ENCODE assay signal across 9 mouse cellular contexts in the genomic region with DNA sequence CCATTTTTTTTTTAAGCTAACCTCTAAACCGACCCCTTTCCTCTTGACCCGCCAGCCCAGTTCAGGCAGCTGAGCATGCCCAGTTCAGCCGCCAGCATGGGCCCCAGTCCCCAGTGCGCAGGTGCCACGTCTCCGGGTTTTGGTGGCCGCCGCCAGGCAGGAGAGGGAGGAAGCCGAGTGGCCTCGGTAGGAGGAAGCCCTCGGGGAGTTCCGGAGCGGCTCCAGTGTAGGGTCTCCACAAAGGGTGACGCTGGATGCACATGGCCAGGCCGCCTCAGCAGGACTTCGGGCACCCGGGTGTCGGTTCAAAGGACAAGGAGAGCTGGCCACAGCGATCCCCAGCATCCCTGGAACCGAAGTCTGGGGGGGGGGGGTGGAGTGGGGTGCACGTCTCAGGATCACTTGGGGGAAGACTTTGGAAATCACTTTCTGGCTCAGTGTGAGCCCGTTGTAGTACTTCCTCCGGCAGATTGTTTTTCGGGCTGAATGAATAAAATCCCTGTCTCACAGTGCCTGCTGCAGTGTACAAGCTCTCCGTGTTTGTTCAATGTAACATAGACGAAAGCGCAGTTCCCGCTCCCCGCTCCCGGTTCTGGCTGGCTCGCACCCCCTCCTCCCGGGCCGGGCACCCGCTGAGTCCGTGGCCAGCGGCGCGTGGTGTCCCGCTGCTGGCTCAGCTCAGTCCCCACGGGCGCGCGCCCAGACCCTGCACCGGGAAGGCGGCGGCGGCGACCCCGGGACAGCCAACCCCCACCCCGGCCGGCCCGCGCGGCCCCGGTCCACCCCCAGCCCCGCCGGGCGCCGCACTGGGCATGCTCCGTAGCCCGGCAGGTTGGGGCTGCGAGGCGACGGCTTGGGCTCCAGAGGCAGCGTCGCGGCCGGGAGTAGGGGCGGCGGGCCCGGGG. TPM values are rescaled to one million over a fixed set of nuclear protein-coding genes. Genes with fewer than 3 reads are reported as not detected.
DNase-seq lines count a peak whose midpoint lies in the region; ATAC-seq and TF ChIP-seq lines count a peak whose summit lies in the region.
"Had no signal": no experiment of that assay in that cellular context is flagged by ENCODE, and none has a peak within 500 bp of the region (broad histone marks: within the 10 kb centered on the region; RNA-seq: fewer than 3 reads in every experiment).

Gene Plcb4 (plus strand): TSS at position 526 of the 905 bp plus-strand sequence.

- H3K27ac ChIP-seq in forebrain, embryonic 15.5 days (replicated peaks): peak within 1 kb of the TSS; percentile 97
- 0 out of 2 replicates have a peak within 1 kb of the TSS, but pooled peaks have one; percentile 18 for H3K27ac ChIP-seq in liver, embryonic 14.5 days

- peak; percentile 91 for DNase-seq in heart, postnatal 10 days
- peak; percentile 82 to 89 for DNase-seq in kidney, postnatal 36 days
- peak; percentile 22 to 27 (median 26) for DNase-seq in liver, embryonic 14.5 days (ENCODE audit: low read depth in 3 of 3, low spot score in 3 of 3)
- peak; percentile 59 to 63 for DNase-seq in natural killer cell, adult 2 months (ENCODE audit: low spot score in 2 of 2)
- peak; percentile 17 for DNase-seq in splenic B cell, adult 2 months (ENCODE audit: low read depth, low spot score)

- H3K9me3 ChIP-seq in E14TG2a.4 (ENCODE audit: low read length): no peaks in the 10 kb centered on the region
- no peaks in the 10 kb centered on the region for H3K9me3 ChIP-seq in forebrain, embryonic 15.5 days
- H3K9me3 ChIP-seq in liver, embryonic 14.5 days (ENCODE audit: control insufficient read depth, low read length): no peaks in the 10 kb centered on the region

- H3K4me1 ChIP-seq in E14TG2a.4 (replicated peaks; ENCODE audit: low read depth, low read length): peaks cover 55% of the 10 kb centered on the region
- peaks cover 14% of the 10 kb centered on the region for H3K4me1 ChIP-seq in forebrain, embryonic 15.5 days
- peaks cover 0 to 2% of the 10 kb centered on the region in 2 experiments; a peak in 1 of 4 replicates for H3K4me1 ChIP-seq in liver, embryonic 14.5 days (replicated peaks; ENCODE audit: control insufficient read depth in 2 of 2, insufficient read depth in 2 of 2, low read length in 1 of 2)

- no peaks in the 10 kb centered on the region for H3K27me3 ChIP-seq in E14TG2a.4 (ENCODE audit: insufficient read depth, low read length)
- no peaks in the 10 kb centered on the region for H3K27me3 ChIP-seq in forebrain, embryonic 15.5 days
- H3K27me3 ChIP-seq in liver, embryonic 14.5 days (ENCODE audit: control insufficient read depth, insufficient read depth, low read length): peaks cover 4% of the 10 kb centered on the region
- H3K27me3 ChIP-seq in splenic B cell, adult 2 months (ENCODE audit: control insufficient read depth, insufficient read depth, low read length, poor library complexity, severe bottlenecking): no peaks in the 10 kb centered on the region; the same call in 1 of the 2 replicates

- H3K4me2 ChIP-seq in forebrain, embryonic 15.5 days (replicated peaks): peak within 1 kb of the TSS; percentile 81
- H3K4me2 ChIP-seq in liver, embryonic 14.5 days (ENCODE audit: low read depth): peak within 1 kb of the TSS; percentile 79

- H3K36me3 ChIP-seq in E14TG2a.4 (ENCODE audit: insufficient read depth, low read length): peaks cover 19% of the 10 kb centered on the region
- no peaks in the 10 kb centered on the region for H3K36me3 ChIP-seq in forebrain, embryonic 15.5 days
- H3K36me3 ChIP-seq in liver, embryonic 14.5 days (replicated peaks; ENCODE audit: control insufficient read depth, insufficient read depth, low read depth): no peaks in the 10 kb centered on the region
- H3K36me3 ChIP-seq in splenic B cell, adult 2 months (ENCODE audit: control insufficient read depth, insufficient read depth, low read length, poor library complexity, severe bottlenecking): no peaks in the 10 kb centered on the region

- WGBS in forebrain, embryonic 15.5 days: under 1% methylated on average over 67 of the region's 71 CpGs
- WGBS in liver, embryonic 14.5 days (ENCODE audit: insufficient replicate concordance): under 1% methylated on average over 71 of the region's 71 CpGs

- no peak for TF ChIP-seq CTCF in E14TG2a.4 (conservative IDR thresholded peaks at IDR 0.05; ENCODE audit: low read length)
- no peak for TF ChIP-seq CTCF in liver, embryonic 14.5 days (IDR thresholded peaks at IDR 0.05; ENCODE audit: low read depth)

- intact Hi-C loops in heart, postnatal 10 days (cut with DNase I): loop anchor here (2.0 to 5.0 kb wide), 3 partner anchors 86 to 269 kb away; no protein-coding TSS in a partner anchor

- H3K4me3 ChIP-seq in E14TG2a.4 (replicated peaks; ENCODE audit: low read length): peak within 1 kb of the TSS; percentile 86
- peak within 1 kb of the TSS; percentile 96 for H3K4me3 ChIP-seq in forebrain, embryonic 15.5 days
- peak within 1 kb of the TSS; percentile 68 to 71 for H3K4me3 ChIP-seq in liver, embryonic 14.5 days (ENCODE audit: insufficient read depth in 1 of 2, low read depth in 2 of 2, low read length in 2 of 2)

- TF ChIP-seq EP300 in liver, embryonic 14.5 days (IDR thresholded peaks at IDR 0.05; ENCODE audit: low read depth): no peak

- peak; percentile 86 for ATAC-seq in cerebellum, adult (ENCODE audit: insufficient number of reproducible peaks, low FRiP score, low TSS enrichment)
- ATAC-seq in forebrain, embryonic 15.5 days (replicated peaks): peak; percentile 94
- ATAC-seq in liver, embryonic 14.5 days (ENCODE audit: insufficient read depth): peak; percentile 82

- peak within 1 kb of the TSS; percentile 94 for H3K9ac ChIP-seq in forebrain, embryonic 15.5 days (replicated peaks)
- peak within 1 kb of the TSS; percentile 62 for H3K9ac ChIP-seq in liver, embryonic 14.5 days (replicated peaks)

RNA-seq across cellular contexts. Expression of gene Plcb4, which starts in this region (rescaled TPM):
- 14.8 and 18.6 TPM in 2 replicates for polyA plus RNA-seq in forebrain, embryonic 15.5 days (2015; fragmentation: Nextera tagmentation; extraction: Ambion mirVana)
- total RNA-seq in heart, postnatal 10 days (2021): 10 to 100 TPM; 71.4 to 95.2 TPM
- polyA plus RNA-seq in liver, embryonic 14.5 days (2012; rRNA removed): 1.2 and 1.9 TPM in 2 replicates
- polyA plus RNA-seq in liver, embryonic 14.5 days (2014; fragmentation: Nextera tagmentation; extraction: Ambion mirVana): 1.6 and 2.3 TPM in 2 replicates
- total RNA-seq: MEL had no signal

Comparison
In these comparisons a context has a peak if more than half of its experiments do, and no peak if none do; other contexts are left out.
1. Peak in every context shown above with its lines: DNase-seq, ATAC-seq, H3K4me3 ChIP-seq and H3K27ac ChIP-seq.
2. DNase-seq: peak in every context shown above with its lines; median percentile 91 in heart, postnatal 10 days; 86 in kidney, postnatal 36 days; 61 in natural killer cell, adult 2 months; 26 in liver, embryonic 14.5 days; 17 in splenic B cell, adult 2 months.